Mouse (Mus musculus): ENCODE measurements around the gene Igf1r.

GRCm38 (mm10) chr7:67936801-67937200 is 15.8 kb upstream of the Igf1r start:
- no peak for TF ChIP-seq POLR2A (IDR thresholded peaks at IDR 0.05; ENCODE audit: borderline replicate concordance, control insufficient read depth, low read depth, low read length)
- no peak for TF ChIP-seq CTCF (IDR thresholded peaks at IDR 0.05; ENCODE audit: control insufficient read depth, insufficient read depth, low read length)
